In genomic region chr10:127321621-127322020, GRCm38 (mm10) we compare ENCODE assay signal across 13 mouse cellular contexts. TPM values are rescaled to one million over a fixed set of nuclear protein-coding genes. Genes with fewer than 3 reads are reported as not detected.
DNase-seq lines count a peak whose midpoint lies in the region; ATAC-seq and TF ChIP-seq lines count a peak whose summit lies in the region.
"Had no signal": no experiment of that assay in that cellular context is flagged by ENCODE, and none has a peak within 500 bp of the region (broad histone marks: within the 10 kb centered on the region; RNA-seq: fewer than 3 reads in every experiment).

TSS of gene Arhgap9 (plus strand) at chr10:127321964.

- H3K79me2 ChIP-seq in CH12.LX (replicated peaks; ENCODE audit: control insufficient read depth, extremely low read depth, insufficient read depth, poor library complexity, severe bottlenecking) = no peaks in the 10 kb centered on the region
- H3K79me2 ChIP-seq in heart, adult 2 months (replicated peaks; ENCODE audit: control insufficient read depth, insufficient read depth, low read length) = no peaks in the 10 kb centered on the region

- 0 out of 2 replicates have a peak within 1 kb of the TSS, but pooled peaks have one; percentile 97 for H3K4me2 ChIP-seq in CH12.LX (ENCODE audit: insufficient read depth, low read depth, poor library complexity, severe bottlenecking)
- H3K4me2 ChIP-seq: embryonic facial prominence, embryonic 13.5 days; forebrain, embryonic 15.5 days had no signal

- H3K9me3 ChIP-seq in CH12.LX (replicated peaks; ENCODE audit: low read length) = no peaks in the 10 kb centered on the region
- H3K9me3 ChIP-seq: embryonic facial prominence, embryonic 13.5 days; forebrain, embryonic 15.5 days had no signal

- H3K4me3 ChIP-seq in CH12.LX (replicated peaks in 1 of 3; ENCODE audit: low read depth in 2 of 3, low read length in 2 of 3, poor library complexity in 1 of 3) = peak within 1 kb of the TSS in 2 of 3 experiments; percentile 58 to 75
- no peak within 1 kb of the TSS for H3K4me3 ChIP-seq in heart, adult 2 months
- H3K4me3 ChIP-seq: embryonic facial prominence, embryonic 13.5 days; forebrain, embryonic 15.5 days had no signal

- no peak within 1 kb of the TSS for H3K27ac ChIP-seq in CH12.LX (ENCODE audit: insufficient read depth, low read depth)
- H3K27ac ChIP-seq in heart, adult 2 months = no peak within 1 kb of the TSS
- H3K27ac ChIP-seq: embryonic facial prominence, embryonic 13.5 days; forebrain, embryonic 15.5 days; kidney, postnatal 0 days had no signal

- dilution Hi-C loops in CH12.LX (cut with MboI; ENCODE audit: extremely low pct_ligation_motif_present, extremely low pct_unique_long_range_greater_than_20kb, low sequenced_read_pairs) = no loop called here

- peak; percentile 34 to 43 for DNase-seq in B cell, adult 2 months
- no peak for DNase-seq in CH12.LX (ENCODE audit: extremely low read depth)
- DNase-seq in heart, adult 2 months = no peak
- no peak for DNase-seq in urinary bladder, postnatal 14 days (ENCODE audit: low spot score)
- DNase-seq in urinary bladder, postnatal 10 days (ENCODE audit: low spot score) = no peak
- DNase-seq: cerebellum, adult 9-11 months had no signal

- intact Hi-C loops in heart, adult 2 months (cut with DNase I) = no loop called here

- TF ChIP-seq RAD21 in CH12.LX (IDR thresholded peaks at IDR 0.05; ENCODE audit: low read depth, low read length) = no peak

- no peak for ATAC-seq in granulocyte monocyte progenitor cell, adult 5-6 weeks (replicated peaks; ENCODE audit: poor library complexity, severe bottlenecking)
- ATAC-seq in megakaryocyte progenitor cell, adult 5-6 weeks (replicated peaks; ENCODE audit: poor library complexity) = no peak
- ATAC-seq in cerebellum, adult (ENCODE audit: insufficient number of reproducible peaks, low FRiP score, low TSS enrichment) = no peak
- ATAC-seq: forebrain, embryonic 15.5 days; midbrain, embryonic 16.5 days had no signal

- TF ChIP-seq EP300 in CH12.LX (IDR thresholded peaks at IDR 0.05; ENCODE audit: low read length) = no peak
- no peak for TF ChIP-seq EP300 in heart, adult 2 months (IDR thresholded peaks at IDR 0.05; ENCODE audit: insufficient read depth, low read depth, low read length)

- peaks cover 10 to 14% of the 10 kb centered on the region in 2 experiments for H3K36me3 ChIP-seq in CH12.LX (replicated peaks in 1 of 2; ENCODE audit: control insufficient read depth in 1 of 2, insufficient read depth in 1 of 2, low read length in 1 of 2)
- H3K36me3 ChIP-seq in heart, adult 2 months (ENCODE audit: control insufficient read depth, insufficient read depth, low read length) = no peaks in the 10 kb centered on the region
- H3K36me3 ChIP-seq: embryonic facial prominence, embryonic 13.5 days; forebrain, embryonic 15.5 days had no signal

- no peak for TF ChIP-seq CTCF in CH12.LX (conservative IDR thresholded peaks at IDR 0.05 in 1 of 2, IDR thresholded peaks at IDR 0.05 in 1 of 2; ENCODE audit: low read depth in 2 of 2, low read length in 2 of 2)
- TF ChIP-seq CTCF in heart, adult 2 months (IDR thresholded peaks at IDR 0.05) = no peak

- no peak within 1 kb of the TSS for H3K9ac ChIP-seq in CH12.LX (ENCODE audit: insufficient read depth, low read depth)
- no peak within 1 kb of the TSS for H3K9ac ChIP-seq in heart, adult 2 months (ENCODE audit: low read depth, low read length)
- H3K9ac ChIP-seq: embryonic facial prominence, embryonic 13.5 days; forebrain, embryonic 15.5 days had no signal

- in situ Hi-C loops in CH12.LX (cut with MboI; ENCODE audit: low pct_ligation_motif_present, low pct_unique_long_range_greater_than_20kb, low sequenced_read_pairs) = no loop called here

- no peak for TF ChIP-seq POLR2A in CH12.LX (IDR thresholded peaks at IDR 0.05; ENCODE audit: low read depth, low read length)
- no peak for TF ChIP-seq POLR2A in heart, adult 2 months (IDR thresholded peaks at IDR 0.05; ENCODE audit: insufficient read depth, low read depth, low read length)

- 72% methylated on average over 3 of the region's 3 CpGs for WGBS in heart, adult 2 months

- H3K27me3 ChIP-seq in CH12.LX (replicated peaks) = no peaks in the 10 kb centered on the region
- 0 out of 2 replicates have a peak, but pooled peaks cover 2% of the 10 kb centered on the region for H3K27me3 ChIP-seq in heart, adult 2 months (ENCODE audit: control insufficient read depth, insufficient read depth, low read length)

- H3K4me1 ChIP-seq in CH12.LX (ENCODE audit: control insufficient read depth in 1 of 2, insufficient read depth in 2 of 2) = peaks cover 5 to 36% of the 10 kb centered on the region in 2 experiments
- no peaks in the 10 kb centered on the region for H3K4me1 ChIP-seq in heart, adult 2 months (ENCODE audit: control insufficient read depth, insufficient read depth, low read length)

TF ChIP-seq in CH12.LX, 34 proteins besides CTCF, POLR2A, EP300 and RAD21:
- no peak for TF ChIP-seq CHD1 (IDR thresholded peaks at IDR 0.05; ENCODE audit: low read depth, low read length)
- TF ChIP-seq BHLHE40 (IDR thresholded peaks at IDR 0.05; ENCODE audit: low read depth, low read length) = no peak
- no peak for TF ChIP-seq PAX5 (IDR thresholded peaks at IDR 0.05; ENCODE audit: low read length)
- TF ChIP-seq ELF1 (IDR thresholded peaks at IDR 0.05; ENCODE audit: low read depth, low read length) = no peak
- TF ChIP-seq MEF2A (IDR thresholded peaks at IDR 0.05; ENCODE audit: borderline replicate concordance, low read depth, low read length) = no peak
- TF ChIP-seq MXI1 (IDR thresholded peaks at IDR 0.05; ENCODE audit: low read depth, low read length) = no peak
- TF ChIP-seq MYC (IDR thresholded peaks at IDR 0.05; ENCODE audit: low read depth, low read length) = no peak
- TF ChIP-seq IRF4 (IDR thresholded peaks at IDR 0.05; ENCODE audit: low read depth, low read length) = no peak
- no peak for TF ChIP-seq TCF12 (IDR thresholded peaks at IDR 0.05; ENCODE audit: low read depth, low read length)
- TF ChIP-seq POLR2AphosphoS2 (IDR thresholded peaks at IDR 0.05; ENCODE audit: low read depth, low read length) = no peak
- no peak for TF ChIP-seq JUN (IDR thresholded peaks at IDR 0.05; ENCODE audit: insufficient read depth, low read depth, low read length)
- no peak for TF ChIP-seq USF1 (IDR thresholded peaks at IDR 0.05; ENCODE audit: low read depth, low read length)
- TF ChIP-seq KAT2A (IDR thresholded peaks at IDR 0.05; ENCODE audit: insufficient replicate concordance, low read length) = no peak
- no peak for TF ChIP-seq TBP (conservative IDR thresholded peaks at IDR 0.05; ENCODE audit: low read depth, low read length)
- TF ChIP-seq ZMIZ1 (IDR thresholded peaks at IDR 0.05; ENCODE audit: low read depth, low read length) = no peak
- TF ChIP-seq USF2 (conservative IDR thresholded peaks at IDR 0.05; ENCODE audit: low read depth, low read length) = no peak
- TF ChIP-seq GABPA (IDR thresholded peaks at IDR 0.05; ENCODE audit: insufficient replicate concordance, low read depth, low read length) = no peak

RNA-seq across cellular contexts. Expression of gene Arhgap9, which starts in this region (rescaled TPM):
- 32.5 and 33.7 TPM in 2 replicates for total RNA-seq in CH12.LX (2012; rRNA removed)
- total RNA-seq in CH12.LX (2014; rRNA removed) = 32.4 and 34.0 TPM in 2 replicates
- 42.4 and 44.7 TPM in 2 replicates for polyA plus RNA-seq in CH12.LX (2012; ENCODE audit: insufficient read length, low read depth)
- 46.0 and 53.1 TPM in 2 replicates for total RNA-seq in granulocyte monocyte progenitor cell, adult 5-6 weeks (2014; fragmentation: Nextera tagmentation)
- total RNA-seq in granulocyte monocyte progenitor cell, adult 5-6 weeks (2017) = 34.7 and 51.8 TPM in 2 replicates
- total RNA-seq in megakaryocyte progenitor cell, adult 5-6 weeks (2015) = 37.1 and 38.0 TPM in 2 replicates
- 37.3 and 39.5 TPM in 2 replicates for total RNA-seq in megakaryocyte progenitor cell, adult 5-6 weeks (2017)
- 1 to 10 TPM; 2.3 to 2.4 TPM for total RNA-seq in heart, adult 2 months (2021)
- polyA plus RNA-seq in heart, adult 2 months (2012; rRNA removed) = 2.5 and 4.8 TPM in 2 replicates

Comparison
In these comparisons a context has a peak if more than half of its experiments do, and no peak if none do; other contexts are left out.
1. RNA of gene Arhgap9 (total RNA-seq): 34.7 to 53.1 TPM in granulocyte monocyte progenitor cell, adult 5-6 weeks, 37.1 to 39.5 TPM in megakaryocyte progenitor cell, adult 5-6 weeks and 32.4 to 34.0 TPM in CH12.LX; 2.3 to 2.4 TPM in heart, adult 2 months; every median in the first group is over 4 times any median in the second.
2. DNase-seq: peak in B cell, adult 2 months (2 of 2); none in CH12.LX (single experiment), heart, adult 2 months (0 of 2), urinary bladder, postnatal 14 days (single experiment) and urinary bladder, postnatal 10 days (single experiment).